Mouse (Mus musculus): ENCODE measurements at regions not wholly inside any gene's neighbourhood (a gene's known extent, or its start where the extent isn't known, plus 50 kb on each side); places are given as distances from the start of the nearest gene placed in this dataset.

DNA sequence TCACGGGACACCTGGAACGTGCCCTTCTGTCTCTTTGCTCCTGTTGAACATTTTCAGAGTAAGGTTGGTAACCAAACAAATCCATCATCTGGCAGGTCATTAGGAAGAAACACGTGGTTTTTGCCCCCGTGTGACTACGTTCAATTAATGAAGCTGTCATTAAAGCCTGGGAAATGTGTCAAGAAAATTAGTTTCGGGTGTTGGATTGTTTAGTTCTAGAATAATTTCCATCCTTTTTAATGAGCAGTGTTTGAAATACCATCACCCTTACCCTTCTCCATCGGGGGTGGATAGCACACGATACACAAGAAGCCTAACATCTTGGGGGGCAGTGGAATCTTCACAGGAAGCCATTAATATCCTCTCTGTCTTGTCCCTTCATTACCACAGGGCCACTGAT is 107.7 kb downstream of the Far1 start:
- TF ChIP-seq HCFC1 (IDR thresholded peaks at IDR 0.05; ENCODE audit: borderline replicate concordance, insufficient read depth, low read length) (no peak), CHD2 (IDR thresholded peaks at IDR 0.05; ENCODE audit: low read depth, low read length) (no peak), MAFK (IDR thresholded peaks at IDR 0.05; ENCODE audit: insufficient read depth, low read depth, low read length) (no peak), ZNF384 (IDR thresholded peaks at IDR 0.05; ENCODE audit: low read depth, low read length) (no peak), ZC3H11A (IDR thresholded peaks at IDR 0.05; ENCODE audit: borderline replicate concordance, low read depth, low read length) (no peak)
- Histone ChIP-seq H3K9me3 (ENCODE audit: control insufficient read depth, insufficient read depth, low read depth, low read length) (no peaks in the 10 kb centered on the region), H3K4me1 (ENCODE audit: control insufficient read depth in 2 of 2, insufficient read depth in 2 of 2, low read length in 2 of 2, poor library complexity in 1 of 2) (no peaks in the 10 kb centered on the region), H3K27ac (ENCODE audit: insufficient read depth, low read depth, low read length, poor library complexity, severe bottlenecking) (no peak overlapping the region), H3K4me3 (ENCODE audit: insufficient read depth in 1 of 2, low read depth in 1 of 2, low read length in 2 of 2, poor library complexity in 1 of 2, severe bottlenecking in 1 of 2) (no peak overlapping the region), H3K9ac (ENCODE audit: insufficient read depth, low read depth, low read length, poor library complexity, severe bottlenecking) (no peak overlapping the region), H3K36me3 (ENCODE audit: control insufficient read depth, insufficient read depth, low read length, poor library complexity, severe bottlenecking) (no peaks in the 10 kb centered on the region)
- in situ Hi-C loops (cut with MboI; ENCODE audit: low sequenced_read_pairs in 2 of 2, unreplicated experiment in 2 of 2) = no loop called here
- no peak for DNase-seq (ENCODE audit: low read depth, low spot score)

DNA sequence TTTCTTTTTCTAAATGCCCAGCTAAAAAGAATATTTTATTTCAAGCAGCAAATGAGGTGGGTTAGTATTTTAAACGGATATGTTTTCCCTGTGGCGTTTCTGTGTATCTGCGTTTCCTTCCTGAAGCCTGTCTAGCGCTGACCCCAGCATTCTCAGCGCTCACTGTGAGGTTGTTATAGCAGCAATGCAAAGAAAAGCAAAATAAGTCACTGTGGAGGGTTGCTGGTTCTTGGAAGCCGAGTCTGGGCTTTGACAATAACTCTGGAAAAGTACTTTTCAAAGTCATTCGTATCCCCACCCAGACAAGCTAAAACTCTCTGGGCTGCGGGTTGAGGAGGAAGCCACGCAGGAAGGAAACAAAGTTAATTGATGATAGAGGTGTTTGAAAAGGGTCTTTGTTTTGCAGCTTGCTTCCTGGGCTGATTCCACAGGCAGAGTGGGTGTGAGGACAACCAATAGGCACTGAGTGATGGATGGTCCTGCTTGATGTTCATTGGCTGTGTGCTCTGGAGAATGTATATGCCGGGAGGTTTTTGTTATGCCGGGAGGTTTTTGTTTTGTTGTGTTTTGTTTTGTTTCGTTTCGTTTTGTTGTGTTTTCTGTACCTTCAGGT is 108.4 kb downstream of the Far1 start:
- TF ChIP-seq ZC3H11A (IDR thresholded peaks at IDR 0.05; ENCODE audit: borderline replicate concordance, low read depth, low read length) (no peak), HCFC1 (IDR thresholded peaks at IDR 0.05; ENCODE audit: borderline replicate concordance, insufficient read depth, low read length) (no peak), MAFK (IDR thresholded peaks at IDR 0.05; ENCODE audit: insufficient read depth, low read depth, low read length) (no peak), CHD2 (IDR thresholded peaks at IDR 0.05; ENCODE audit: low read depth, low read length) (no peak), ZNF384 (IDR thresholded peaks at IDR 0.05; ENCODE audit: low read depth, low read length) (no peak)
- DNase-seq (ENCODE audit: low read depth, low spot score) = no peak

DNA sequence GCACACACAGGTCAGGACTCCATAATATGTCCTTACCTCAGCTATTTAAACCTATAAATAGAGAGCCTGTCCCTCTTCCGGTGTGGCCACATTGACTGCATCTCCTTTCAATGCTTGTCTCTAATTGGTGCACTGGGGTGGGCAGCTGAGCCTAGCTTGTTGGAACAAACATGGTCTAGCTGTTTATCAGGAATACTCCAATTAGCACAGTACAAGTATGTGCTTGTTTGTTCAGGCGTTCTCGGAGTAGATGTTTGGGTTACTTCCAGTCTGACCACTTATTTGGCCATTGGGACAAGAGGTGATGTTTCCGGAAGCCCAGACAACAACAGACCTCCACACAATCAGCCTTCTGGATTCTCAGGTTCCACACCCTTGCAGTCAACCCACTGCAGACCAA is 109.7 kb downstream of the Far1 start:
- Histone ChIP-seq H3K36me3 (ENCODE audit: control insufficient read depth, insufficient read depth, low read length, poor library complexity, severe bottlenecking) (no peaks in the 10 kb centered on the region), H3K9ac (ENCODE audit: insufficient read depth, low read depth, low read length, poor library complexity, severe bottlenecking) (no peak overlapping the region), H3K9me3 (ENCODE audit: control insufficient read depth, insufficient read depth, low read depth, low read length) (no peaks in the 10 kb centered on the region), H3K4me3 (ENCODE audit: insufficient read depth in 1 of 2, low read depth in 1 of 2, low read length in 2 of 2, poor library complexity in 1 of 2, severe bottlenecking in 1 of 2) (no peak overlapping the region), H3K27ac (ENCODE audit: insufficient read depth, low read depth, low read length, poor library complexity, severe bottlenecking) (no peak overlapping the region), H3K4me1 (ENCODE audit: control insufficient read depth in 2 of 2, insufficient read depth in 2 of 2, low read length in 2 of 2, poor library complexity in 1 of 2) (no peaks in the 10 kb centered on the region)
- in situ Hi-C loops (cut with MboI; ENCODE audit: low sequenced_read_pairs in 2 of 2, unreplicated experiment in 2 of 2) = no loop called here
- TF ChIP-seq MAFK (IDR thresholded peaks at IDR 0.05; ENCODE audit: insufficient read depth, low read depth, low read length) (no peak), CHD2 (IDR thresholded peaks at IDR 0.05; ENCODE audit: low read depth, low read length) (no peak), ZC3H11A (IDR thresholded peaks at IDR 0.05; ENCODE audit: borderline replicate concordance, low read depth, low read length) (no peak)
- no peak for DNase-seq (ENCODE audit: low read depth, low spot score)

More for the DNA sequence above, 108.4 kb downstream of the Far1 start:
- Histone ChIP-seq H3K4me3 (ENCODE audit: insufficient read depth in 1 of 2, low read depth in 1 of 2, low read length in 2 of 2, poor library complexity in 1 of 2, severe bottlenecking in 1 of 2) (no peak overlapping the region), H3K9me3 (ENCODE audit: control insufficient read depth, insufficient read depth, low read depth, low read length) (no peaks in the 10 kb centered on the region), H3K9ac (ENCODE audit: insufficient read depth, low read depth, low read length, poor library complexity, severe bottlenecking) (no peak overlapping the region), H3K4me1 (ENCODE audit: control insufficient read depth in 2 of 2, insufficient read depth in 2 of 2, low read length in 2 of 2, poor library complexity in 1 of 2) (no peaks in the 10 kb centered on the region), H3K27ac (ENCODE audit: insufficient read depth, low read depth, low read length, poor library complexity, severe bottlenecking) (no peak overlapping the region), H3K36me3 (ENCODE audit: control insufficient read depth, insufficient read depth, low read length, poor library complexity, severe bottlenecking) (no peaks in the 10 kb centered on the region)
- in situ Hi-C loops (cut with MboI; ENCODE audit: low sequenced_read_pairs in 2 of 2, unreplicated experiment in 2 of 2) = no loop called here

DNA sequence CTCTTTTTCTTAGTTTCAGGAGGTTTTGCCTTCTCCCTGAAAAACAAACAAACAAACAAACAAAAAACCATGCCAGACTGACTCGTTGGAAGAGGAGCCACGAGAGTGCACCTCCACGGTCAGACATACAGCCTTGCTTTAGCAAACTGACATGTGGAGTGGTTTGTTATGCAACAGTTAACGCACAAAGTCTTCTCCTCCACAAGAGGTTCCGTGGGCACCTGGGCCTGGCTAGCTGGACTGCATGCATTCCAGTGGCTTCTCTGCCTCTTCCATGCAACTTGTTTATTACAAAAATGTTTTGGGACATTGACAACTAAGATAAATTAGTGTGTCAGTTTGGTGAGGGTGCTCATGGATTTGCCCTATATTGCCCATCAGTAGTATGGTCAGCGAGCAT is 110.3 kb downstream of the Far1 start:
- Histone ChIP-seq H3K27ac (ENCODE audit: insufficient read depth, low read depth, low read length, poor library complexity, severe bottlenecking) (no peak overlapping the region), H3K9me3 (ENCODE audit: control insufficient read depth, insufficient read depth, low read depth, low read length) (no peaks in the 10 kb centered on the region), H3K4me3 (ENCODE audit: insufficient read depth in 1 of 2, low read depth in 1 of 2, low read length in 2 of 2, poor library complexity in 1 of 2, severe bottlenecking in 1 of 2) (no peak overlapping the region), H3K36me3 (ENCODE audit: control insufficient read depth, insufficient read depth, low read length, poor library complexity, severe bottlenecking) (no peaks in the 10 kb centered on the region), H3K4me1 (ENCODE audit: control insufficient read depth in 2 of 2, insufficient read depth in 2 of 2, low read length in 2 of 2, poor library complexity in 1 of 2) (no peaks in the 10 kb centered on the region), H3K9ac (ENCODE audit: insufficient read depth, low read depth, low read length, poor library complexity, severe bottlenecking) (no peak overlapping the region)
- TF ChIP-seq ZNF384 (IDR thresholded peaks at IDR 0.05; ENCODE audit: low read depth, low read length) (no peak), ZC3H11A (IDR thresholded peaks at IDR 0.05; ENCODE audit: borderline replicate concordance, low read depth, low read length) (no peak), HCFC1 (IDR thresholded peaks at IDR 0.05; ENCODE audit: borderline replicate concordance, insufficient read depth, low read length) (no peak), MAFK (IDR thresholded peaks at IDR 0.05; ENCODE audit: insufficient read depth, low read depth, low read length) (no peak), CHD2 (IDR thresholded peaks at IDR 0.05; ENCODE audit: low read depth, low read length) (no peak)
- in situ Hi-C loops (cut with MboI; ENCODE audit: low sequenced_read_pairs in 2 of 2, unreplicated experiment in 2 of 2) = no loop called here
- DNase-seq (ENCODE audit: low read depth, low spot score) = no peak

DNA sequence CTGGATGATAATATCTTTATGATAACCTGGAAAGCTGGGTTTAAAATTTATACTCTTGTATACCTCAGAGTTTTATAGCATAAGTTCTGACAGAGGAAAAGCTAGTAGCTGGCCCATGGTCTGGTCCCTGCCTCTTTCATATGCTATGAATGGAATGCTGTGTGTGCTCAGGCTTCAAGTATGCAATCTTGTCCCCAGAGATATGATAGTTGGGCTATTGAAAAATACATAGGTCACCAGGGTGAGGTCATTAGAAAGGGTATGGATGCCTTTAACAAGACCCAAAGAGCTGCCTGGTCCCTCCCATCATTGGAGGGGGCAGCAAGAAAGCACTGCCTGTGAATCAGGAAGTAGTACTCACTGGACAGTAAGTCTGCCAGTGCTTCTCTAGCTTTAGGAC is 113.1 kb downstream of the Far1 start:
- Histone ChIP-seq H3K9ac (ENCODE audit: insufficient read depth, low read depth, low read length, poor library complexity, severe bottlenecking) (no peak overlapping the region), H3K27ac (ENCODE audit: insufficient read depth, low read depth, low read length, poor library complexity, severe bottlenecking) (no peak overlapping the region), H3K36me3 (ENCODE audit: control insufficient read depth, insufficient read depth, low read length, poor library complexity, severe bottlenecking) (no peaks in the 10 kb centered on the region), H3K9me3 (ENCODE audit: control insufficient read depth, insufficient read depth, low read depth, low read length) (no peaks in the 10 kb centered on the region), H3K4me3 (ENCODE audit: insufficient read depth in 1 of 2, low read depth in 1 of 2, low read length in 2 of 2, poor library complexity in 1 of 2, severe bottlenecking in 1 of 2) (no peak overlapping the region), H3K4me1 (ENCODE audit: control insufficient read depth in 2 of 2, insufficient read depth in 2 of 2, low read length in 2 of 2, poor library complexity in 1 of 2) (no peaks in the 10 kb centered on the region)
- TF ChIP-seq HCFC1 (IDR thresholded peaks at IDR 0.05; ENCODE audit: borderline replicate concordance, insufficient read depth, low read length) = no peak
- TF ChIP-seq CHD2 (IDR thresholded peaks at IDR 0.05; ENCODE audit: low read depth, low read length) = no peak
- no peak for TF ChIP-seq ZC3H11A (IDR thresholded peaks at IDR 0.05; ENCODE audit: borderline replicate concordance, low read depth, low read length)
- no peak for TF ChIP-seq MAFK (IDR thresholded peaks at IDR 0.05; ENCODE audit: insufficient read depth, low read depth, low read length)
- TF ChIP-seq ZNF384 (IDR thresholded peaks at IDR 0.05; ENCODE audit: low read depth, low read length) = no peak
- no peak for DNase-seq (ENCODE audit: low read depth, low spot score)
- in situ Hi-C loops (cut with MboI; ENCODE audit: low sequenced_read_pairs in 2 of 2, unreplicated experiment in 2 of 2) = no loop called here

Measured in ES-E14 (cell line).